Mouse (Mus musculus) urinary bladder, adult 18-20 months (tissue): ENCODE measurements around the gene Plin2.

Source experiments
- DNase-seq, 2 experiments: peaks; one replicate each; pipeline ENCODE4 v3.0.0; 2022; ENCODE audit warnings: low spot score in 2 of 2, mixed read lengths in 2 of 2

The Plin2 gene

DNA sequence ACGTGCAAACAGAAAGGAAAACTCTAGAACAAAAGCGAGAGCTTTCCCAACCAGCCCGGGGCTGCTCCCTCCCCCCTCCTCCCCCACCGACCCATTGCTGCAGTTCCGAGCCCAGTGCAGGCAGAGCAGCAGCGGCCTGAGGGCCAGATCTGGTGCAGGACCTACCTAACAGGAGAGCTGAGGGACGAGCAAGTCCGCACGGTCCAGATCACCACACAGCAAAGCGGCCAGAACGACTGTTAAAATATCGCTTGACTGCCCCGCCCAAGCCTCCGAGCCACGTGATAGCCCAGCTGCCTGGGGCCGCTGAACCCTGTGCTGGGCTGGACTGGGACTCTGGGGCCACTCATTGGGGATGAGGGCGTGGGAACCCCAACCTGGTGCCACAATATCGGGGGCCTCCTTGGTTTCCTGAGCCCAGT is at the start of gene Plin2:
Plin2 (minus strand) TSS at position 281 of the 422 bp plus-strand sequence.
- peak; percentile 83 to 87 for DNase-seq

DNA sequence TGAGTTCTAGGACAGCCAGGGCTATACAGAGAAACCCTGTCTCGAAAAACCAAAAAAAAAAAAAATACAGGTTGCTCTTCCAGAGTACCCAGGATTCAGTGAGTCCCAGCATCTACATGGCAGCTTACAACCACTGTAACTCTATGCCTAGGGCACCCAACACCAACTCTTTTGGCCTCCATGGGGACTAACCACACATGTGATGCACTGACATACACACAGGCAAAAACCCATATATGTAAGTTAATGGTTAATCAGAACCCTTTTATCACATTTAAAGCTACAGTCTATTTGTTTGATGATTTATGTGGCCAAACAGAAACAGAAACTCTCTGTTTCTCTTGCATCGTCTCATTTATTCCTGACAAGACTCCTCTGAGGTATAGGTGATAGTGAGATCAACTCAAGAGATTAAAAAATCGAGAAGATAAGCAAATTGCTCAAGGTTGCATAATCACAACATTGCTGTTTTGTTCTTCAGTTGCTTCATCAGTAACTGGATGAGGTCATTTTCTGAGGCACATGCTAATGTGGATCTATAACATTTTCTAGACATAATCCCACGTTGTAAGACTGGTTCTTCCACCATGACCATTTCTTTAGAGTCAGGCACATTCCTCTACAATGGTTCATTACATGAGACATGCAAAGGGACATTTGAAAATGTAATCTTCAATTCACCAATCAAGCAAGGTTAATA is 49.2 kb upstream of the Plin2 start:
- no peak for DNase-seq

DNA sequence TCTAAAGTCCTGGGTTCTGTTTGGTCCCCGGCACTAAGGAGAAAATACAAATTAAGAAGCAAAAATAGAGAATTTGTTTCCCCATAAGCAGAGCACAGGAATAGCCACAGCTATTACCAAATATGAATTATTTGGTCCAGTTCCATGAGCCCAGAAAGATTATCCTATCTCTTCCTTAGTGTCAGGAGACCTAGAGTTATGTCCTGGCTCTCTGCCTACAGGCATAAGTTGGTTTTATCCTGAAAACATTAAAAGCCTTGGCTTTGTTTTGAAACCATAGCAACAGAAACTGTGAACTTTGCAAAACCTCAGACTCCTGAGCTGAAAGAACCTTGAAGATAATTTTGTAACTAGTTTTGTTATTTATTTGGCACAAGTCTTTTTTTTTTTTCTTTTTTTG is 47.3 kb upstream of the Plin2 start:
- no peak for DNase-seq

DNA sequence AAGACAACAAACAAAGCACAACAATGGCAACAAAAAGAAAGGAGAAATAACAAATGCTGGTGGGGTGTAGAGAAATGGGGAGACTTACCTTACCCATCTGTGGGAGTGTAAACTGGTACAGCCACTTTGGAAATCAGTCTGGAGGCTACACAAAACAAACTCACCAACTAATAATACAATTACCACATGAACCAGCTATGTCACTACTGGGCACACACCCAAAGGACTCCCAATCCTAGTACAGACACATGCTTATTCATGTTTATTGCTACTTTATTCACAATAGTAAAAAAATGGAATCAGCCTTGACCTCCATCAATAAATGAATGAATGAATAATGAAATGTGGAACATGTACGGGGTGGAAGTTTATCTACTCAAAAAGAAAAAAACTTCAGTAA is 45.5 kb upstream of the Plin2 start:
- no peak for DNase-seq

DNA sequence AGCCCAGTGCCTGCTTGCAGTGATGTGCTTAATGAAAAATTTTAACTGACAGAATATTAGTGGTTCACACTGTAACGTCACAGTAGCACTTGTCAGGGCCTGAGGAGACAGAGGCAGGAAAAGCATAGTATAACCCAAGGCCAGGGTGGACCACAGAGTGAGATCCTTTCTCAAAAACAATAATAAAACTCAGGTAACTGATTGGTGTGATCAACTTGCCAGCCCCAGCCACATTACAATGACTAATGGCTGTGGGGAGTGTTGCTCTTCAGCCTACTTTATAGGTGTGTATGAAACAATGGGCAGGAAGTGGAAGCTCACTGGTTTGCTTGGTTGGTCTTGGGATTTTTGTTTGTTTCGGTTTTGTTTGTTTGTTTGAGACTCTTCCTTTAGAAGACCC is 43.7 kb upstream of the Plin2 start:
- DNase-seq, result no peak

DNA sequence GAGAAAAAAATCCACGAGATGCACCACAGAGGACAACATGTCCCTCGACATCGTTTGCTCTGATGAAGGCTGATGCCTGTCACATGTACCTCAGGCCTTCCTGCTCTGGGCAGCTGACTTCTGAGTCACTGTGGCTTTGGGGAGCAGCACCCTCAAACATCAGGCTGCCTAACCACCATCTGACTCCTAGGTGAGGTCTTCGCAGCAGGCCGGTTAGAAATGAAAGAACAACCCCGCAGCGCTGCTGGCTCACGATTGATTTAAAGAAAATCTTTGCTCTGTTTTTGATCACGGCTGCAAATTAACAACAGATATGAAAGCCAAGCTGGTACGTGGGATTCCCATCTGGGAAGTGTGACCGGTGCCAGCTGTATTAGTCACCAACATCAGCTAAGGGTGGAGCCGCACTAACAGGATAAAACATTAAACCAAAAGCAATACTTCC is 42.9 kb upstream of the Plin2 start:
- peak; percentile 57 to 60 for DNase-seq

DNA sequence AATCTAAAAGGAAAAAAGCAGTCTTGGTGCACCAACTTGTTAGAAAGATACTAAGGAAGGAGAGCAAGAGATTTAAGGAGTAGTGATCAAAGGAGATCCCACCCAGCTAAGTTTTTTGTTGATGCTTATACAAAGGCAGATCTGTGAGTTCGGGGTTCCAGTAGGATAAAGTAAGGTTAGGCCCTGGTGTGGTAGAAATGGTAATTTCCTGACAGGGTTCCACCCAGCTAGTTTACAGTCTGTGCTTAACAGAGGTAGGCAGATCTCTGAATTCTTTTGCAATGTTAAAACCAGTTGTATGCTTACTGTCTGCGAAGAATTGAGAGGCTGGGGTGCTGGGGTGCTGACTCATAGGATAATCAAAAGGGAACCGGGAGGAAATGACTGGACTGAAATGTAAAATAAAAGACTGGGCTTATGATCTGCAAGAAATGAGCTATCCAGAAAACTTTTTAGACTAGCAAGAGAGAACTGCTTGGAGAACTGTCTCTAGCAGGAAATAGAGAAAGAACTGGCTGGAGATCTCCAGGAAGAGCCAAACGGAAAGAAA is 40.9 kb upstream of the Plin2 start:
- no peak for DNase-seq

DNA sequence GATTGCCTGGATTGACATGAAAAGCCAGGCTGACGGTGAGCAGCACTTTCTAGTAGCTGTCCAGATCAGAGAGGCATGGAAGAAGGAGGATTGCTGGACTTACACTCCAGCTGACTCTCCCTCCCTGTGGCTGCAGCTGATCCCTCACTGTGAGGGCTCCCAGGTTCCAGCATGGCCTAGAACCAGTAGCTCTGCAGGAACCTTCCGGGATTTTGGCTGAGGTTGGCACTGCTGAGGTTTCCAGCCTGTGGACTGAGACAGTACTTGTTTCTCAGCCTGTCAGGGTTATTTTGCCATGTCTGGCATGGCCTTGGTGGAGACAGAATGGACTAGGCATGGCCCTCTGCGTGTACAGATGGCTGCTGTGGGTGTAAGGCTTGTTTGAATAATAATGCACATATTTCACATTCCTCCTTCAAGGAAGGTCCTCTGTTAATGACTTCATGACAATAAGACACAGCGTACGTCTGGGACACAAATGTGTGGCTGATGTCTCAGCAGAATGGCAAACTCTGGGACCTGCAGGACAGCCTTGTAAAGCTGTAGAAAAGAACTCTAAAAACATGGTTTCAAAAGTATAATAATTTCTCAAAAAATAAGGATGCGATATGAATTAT is 40.3 kb upstream of the Plin2 start:
- no peak for DNase-seq

DNA sequence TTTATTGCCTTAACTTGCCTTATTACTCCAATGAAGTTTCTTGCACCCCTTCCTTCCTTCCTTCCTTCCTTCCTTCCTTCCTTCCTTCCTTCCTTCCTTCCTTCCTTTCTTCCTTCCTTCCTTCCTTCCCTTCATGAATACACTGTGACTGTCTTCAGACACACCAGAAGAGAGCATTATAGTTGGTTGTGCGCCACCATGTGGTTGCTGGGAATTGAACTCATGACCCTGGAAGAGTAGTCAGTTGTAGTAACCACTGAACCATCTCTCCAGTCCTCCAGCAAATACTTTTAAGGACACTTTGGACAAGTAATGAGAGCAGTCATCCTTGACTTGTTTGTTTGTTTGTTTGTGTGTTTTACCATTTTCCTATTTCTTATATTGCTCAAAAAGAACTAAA is 38.9 kb upstream of the Plin2 start:
- no peak for DNase-seq

DNA sequence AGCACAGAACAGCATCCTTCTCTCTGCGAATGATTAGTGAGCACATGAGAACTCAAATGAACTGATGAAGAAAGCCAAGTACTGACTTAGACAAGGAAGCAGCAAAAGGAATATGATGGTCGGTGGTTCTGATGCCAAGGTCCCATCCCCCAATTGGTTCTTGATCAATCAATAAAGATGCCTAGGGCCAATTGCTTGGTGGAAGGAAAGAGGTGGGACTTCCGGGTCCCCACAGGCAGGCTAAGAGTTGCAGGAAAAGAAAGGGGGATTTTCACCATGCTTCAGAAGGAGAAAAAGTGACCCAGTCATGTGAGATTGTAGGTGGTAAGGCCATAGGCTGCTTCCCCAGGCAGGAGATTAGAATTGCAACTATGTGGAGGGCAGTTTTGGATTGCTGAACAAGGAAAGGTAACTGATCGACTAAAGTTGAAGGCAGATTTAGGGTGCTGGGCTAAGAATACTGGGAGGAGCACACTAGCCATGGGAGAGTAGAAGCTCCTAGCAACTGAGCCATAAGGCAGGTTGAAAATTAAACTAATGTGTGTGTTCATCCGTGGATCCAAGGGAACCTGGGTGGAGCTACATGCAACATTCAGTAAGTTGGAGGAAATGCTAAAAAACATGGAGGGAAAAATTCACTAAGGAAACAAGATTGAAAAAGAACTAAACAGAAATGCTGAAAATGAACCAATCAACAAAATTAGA is 29.5 kb upstream of the Plin2 start:
- DNase-seq, result no peak

DNA sequence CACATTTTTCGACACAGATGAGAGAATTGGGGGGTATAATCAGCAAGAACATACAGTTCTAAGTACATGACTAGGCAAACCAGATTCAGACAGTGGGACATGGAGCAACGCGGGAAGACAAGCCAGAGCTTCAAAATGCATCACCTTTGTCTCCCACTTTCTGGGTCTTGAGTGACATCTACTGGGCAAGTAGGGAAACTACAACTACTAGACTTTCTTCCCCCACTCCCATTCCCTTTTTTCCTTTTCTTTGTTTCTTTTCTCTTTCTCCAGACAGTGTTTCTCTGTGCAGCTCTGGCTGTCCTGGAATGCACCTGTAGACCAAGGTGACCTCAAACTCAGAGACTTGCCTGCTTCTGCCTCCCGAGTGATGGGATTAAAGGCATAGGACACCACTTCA is 27.0 kb upstream of the Plin2 start:
- DNase-seq, result no peak

DNA sequence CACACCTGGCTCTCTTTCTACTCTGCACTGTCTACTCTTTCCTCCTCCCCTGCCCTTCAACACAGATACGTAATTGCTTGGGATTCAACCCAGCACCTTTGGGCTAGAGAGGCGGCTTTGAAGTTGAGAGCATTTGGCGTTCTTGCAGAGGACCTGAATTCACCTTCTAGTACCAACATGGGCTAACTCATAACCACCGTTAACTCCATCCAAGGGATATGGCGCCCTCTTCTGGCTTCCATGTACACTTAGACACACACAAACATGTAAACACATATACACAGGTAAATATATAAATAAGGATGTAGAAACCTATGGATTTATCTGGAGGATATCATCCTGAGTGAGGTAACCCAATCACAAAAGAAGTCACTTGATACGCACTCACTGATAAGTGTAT is 25.2 kb upstream of the Plin2 start:
- DNase-seq, result no peak

DNA sequence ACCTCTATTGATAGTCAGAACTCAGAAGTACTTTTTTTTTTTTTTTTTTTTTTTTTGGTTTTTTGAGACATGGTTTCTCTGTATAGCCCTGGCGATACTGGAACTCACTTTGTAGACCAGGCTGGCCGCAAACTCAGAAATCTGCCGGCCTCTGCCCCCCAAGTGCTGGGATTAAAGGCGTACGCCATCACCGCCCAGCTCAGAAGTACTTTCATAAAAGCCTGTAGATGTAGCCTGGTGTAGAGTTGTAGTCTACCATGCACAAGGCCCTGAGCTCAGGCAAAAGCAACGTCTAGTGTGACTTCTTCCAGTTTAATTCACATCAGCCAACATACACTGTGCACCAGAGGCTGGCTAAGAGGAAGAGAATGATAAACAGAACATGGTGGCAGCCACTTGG is 23.1 kb upstream of the Plin2 start:
- DNase-seq, result no peak

DNA sequence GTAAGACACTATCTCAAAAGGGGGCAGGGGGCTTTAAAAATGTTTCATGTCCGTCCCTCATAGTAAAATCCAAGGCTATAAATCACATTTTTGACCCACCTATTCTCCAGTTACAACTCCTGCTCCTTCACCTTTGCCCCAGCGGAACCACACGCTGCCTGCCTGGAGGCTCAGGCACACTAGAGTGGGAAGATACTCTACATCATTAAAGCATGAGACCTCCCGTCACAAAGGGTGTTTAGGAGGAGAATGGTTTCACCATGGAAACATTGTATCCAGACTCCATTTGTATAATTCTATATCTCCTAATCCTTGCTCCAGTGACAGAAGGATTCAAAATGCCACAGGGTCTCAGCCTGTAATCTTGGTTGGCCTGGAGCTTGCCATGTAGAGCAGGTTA is 21.4 kb upstream of the Plin2 start:
- DNase-seq, result no peak

DNA sequence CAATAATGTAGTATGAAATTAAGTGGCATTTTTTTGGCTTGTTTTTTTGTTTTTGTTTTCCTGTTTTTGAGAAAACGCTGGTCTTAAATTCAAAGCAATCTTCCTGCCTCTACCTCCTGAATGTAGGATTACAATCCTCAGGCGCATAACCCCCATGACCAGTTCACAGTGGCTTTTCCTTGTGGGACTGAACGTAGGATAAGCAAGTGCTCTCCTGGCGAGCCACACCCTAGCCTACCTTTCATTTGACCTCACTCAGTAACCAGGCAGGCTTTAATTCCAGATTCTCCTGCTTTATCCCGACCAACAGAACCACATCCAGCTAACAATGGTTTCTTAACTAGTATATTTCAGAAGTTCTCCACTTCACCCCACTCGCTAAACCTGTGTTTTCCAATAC is 20.9 kb upstream of the Plin2 start:
- DNase-seq, result no peak

DNA sequence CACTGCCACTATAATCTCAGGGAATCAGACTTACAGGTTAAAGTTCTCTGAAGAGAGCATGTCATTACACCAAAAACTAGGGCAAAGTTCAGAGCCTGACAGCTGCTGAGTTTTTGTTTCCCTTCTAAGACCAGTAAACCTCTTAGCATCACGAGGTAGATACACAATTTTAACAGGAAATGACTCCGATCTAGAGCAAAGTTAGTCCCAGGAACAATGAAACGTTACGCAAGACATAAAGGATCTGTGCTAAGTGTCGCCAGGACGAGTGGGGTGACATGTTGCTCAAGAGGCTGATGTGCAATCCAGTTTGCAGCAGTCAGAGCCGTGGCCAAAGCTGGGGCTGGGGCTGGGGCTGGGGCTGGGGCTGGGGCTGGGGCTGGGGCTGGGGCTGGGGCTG is 20.3 kb upstream of the Plin2 start:
- peak in 1 of 2 experiments; percentile 66 for DNase-seq

DNA sequence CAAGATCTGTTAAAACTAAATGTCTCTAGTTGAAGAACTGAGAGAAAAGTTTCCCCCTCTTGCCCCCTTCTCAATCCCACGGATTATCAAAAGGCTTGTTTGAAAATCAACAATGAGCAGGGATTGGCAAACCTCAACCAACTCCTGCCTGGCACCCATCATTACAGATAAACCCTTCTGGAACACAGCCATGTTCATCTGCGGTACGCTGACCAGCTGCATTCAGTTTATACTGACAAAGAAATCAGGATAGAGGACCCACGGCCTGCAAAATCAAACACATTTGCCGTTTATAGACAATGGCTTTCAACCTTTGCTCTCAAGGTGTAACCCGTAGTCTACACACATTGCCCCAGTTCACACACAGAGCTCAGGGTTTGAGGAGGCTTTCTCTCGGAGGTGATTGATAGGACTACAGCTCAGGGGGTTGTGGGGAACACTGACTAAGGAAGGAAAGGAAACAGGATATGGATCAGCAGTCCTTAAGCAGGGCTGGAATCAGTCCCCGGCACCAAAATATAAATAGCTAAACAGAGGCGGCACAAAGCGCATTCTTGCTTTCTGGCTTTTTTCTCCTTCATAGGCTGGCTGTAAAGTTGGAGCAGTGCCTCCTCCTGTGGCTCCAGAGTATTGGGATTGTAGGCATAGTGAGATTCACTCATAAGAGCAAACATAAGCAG is 19.3 kb upstream of the Plin2 start:
- no peak for DNase-seq

DNA sequence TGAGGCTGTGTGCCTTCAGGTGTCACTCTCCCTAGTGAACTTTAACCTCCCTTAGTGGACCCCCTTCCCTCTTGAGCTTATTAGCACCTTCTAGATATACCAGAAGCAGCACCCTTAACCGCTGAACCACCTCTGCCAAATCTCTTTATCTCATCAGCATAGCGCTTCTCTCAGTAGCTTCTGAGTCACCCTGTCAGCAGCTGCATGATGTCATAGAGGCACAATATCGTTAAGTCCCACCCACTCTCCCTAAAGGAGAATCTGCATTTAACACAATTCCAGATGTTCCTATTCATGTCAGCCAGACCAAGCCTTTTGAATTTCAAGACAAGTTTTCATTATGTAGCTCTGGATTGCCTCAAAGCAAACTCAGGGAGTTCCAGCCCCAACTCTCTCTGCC is 16.7 kb upstream of the Plin2 start:
- DNase-seq, result no peak

DNA sequence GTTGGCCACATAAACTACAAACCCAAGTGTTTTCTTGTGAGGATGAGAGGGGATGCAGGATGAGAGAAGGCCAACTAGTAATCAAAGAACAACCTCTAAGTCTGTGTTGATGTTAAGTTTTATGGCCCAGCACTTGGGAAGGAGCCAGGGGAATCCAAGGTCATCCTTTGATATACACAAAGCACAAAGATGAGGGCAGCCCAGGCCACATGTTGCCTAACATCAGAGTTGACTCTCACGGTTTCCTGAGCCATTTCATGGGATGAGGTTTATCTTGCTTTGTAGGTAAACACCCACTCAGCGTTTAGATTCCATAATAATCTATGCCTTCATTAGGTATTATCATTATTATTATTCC is 16.1 kb upstream of the Plin2 start:
- no peak for DNase-seq

DNA sequence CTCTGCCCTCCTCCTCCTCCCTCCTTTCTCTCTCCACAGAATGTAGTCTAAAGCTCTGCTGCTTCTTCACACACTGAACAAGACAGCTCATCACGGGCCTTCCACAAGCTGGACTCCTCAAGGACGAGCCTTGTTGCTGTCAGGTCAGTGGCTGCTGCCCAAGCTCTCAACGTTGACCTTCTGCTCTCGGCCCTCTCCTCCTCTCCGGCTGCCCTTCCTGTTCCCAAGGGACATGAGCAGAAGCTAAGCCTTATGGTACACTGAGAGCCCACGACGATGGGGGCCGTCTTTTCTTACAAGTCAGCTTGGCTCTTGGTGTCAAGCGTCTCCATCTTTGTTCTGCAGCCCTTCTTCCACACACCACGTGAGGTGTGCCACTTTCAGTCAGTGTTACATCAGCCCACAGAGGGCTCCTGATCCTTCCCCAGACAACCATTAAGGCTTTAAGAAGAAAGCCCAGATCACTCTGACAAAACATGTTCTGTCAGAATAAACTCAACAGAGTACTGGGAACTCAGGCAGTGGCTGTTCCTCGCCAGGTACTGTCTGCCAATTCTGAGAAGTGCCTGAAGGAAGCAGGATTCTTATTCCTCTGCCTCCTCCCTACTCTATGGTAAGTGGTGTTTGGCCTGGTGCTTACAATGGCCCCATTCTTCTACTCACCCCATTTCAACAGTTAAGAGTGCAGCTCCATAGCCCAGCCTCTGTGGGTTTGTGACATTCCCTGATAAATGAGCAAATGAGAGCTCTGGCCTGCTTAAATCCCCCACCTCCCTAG is 15.6 kb upstream of the Plin2 start:
- no peak for DNase-seq

DNA sequence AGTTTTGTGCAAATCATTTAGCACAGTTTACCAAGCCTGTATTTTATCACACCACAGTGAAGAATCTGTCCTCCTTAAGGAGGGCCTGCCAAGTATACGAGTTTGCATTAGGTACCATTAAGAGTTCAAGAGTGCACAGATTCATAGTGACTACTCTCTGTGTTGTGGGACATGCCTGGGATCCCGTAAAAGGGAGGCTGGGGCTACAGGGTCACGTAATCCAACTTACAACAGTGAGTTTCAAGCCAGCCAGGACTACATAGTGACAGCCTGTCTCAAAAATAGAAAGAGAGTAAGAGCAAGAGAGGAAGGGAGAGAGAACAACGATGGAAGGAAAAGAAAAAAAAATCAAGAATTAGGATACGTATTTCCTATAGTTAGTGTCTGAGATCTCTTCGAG is 14.9 kb upstream of the Plin2 start:
- DNase-seq, result no peak

DNA sequence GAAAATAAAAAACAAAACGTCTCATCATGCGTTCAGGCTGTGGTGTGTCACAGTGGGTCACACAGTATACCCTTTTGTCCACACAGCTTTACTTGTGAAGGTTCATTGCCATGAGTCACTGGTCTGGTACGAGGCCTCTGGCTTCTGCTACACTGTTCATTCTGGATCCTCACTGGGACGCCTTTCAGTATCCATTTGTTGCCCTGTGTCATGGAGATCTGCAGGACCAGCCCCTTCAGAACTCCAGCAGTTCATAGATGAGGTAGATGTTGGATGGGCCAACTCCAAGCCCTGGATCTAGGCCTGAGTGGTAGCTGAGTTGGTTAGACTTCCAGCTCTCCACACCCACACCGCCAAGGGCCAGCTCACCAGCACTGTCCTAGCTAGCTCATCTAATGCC is 13.9 kb upstream of the Plin2 start:
- DNase-seq, result no peak
